Mouse (Mus musculus) heart, embryonic 13.5 days (tissue): Measurements from ENCODE around the gene Atp8a2. TPM values are rescaled to one million over a fixed set of nuclear protein-coding genes. Genes with fewer than 3 reads are reported as not detected.

Experiments used
- ATAC-seq: fragments of 200-750 bp; cut with Nextera tagmentation; 2 replicates; pipeline ENCODE4 v1.8.0; 2017; ENCODE audit warnings: moderate TSS enrichment; ENCODE audit not compliant: insufficient number of reproducible peaks, low FRiP score, low TSS enrichment; ENCODE audit errors: extremely low read depth
- H3K27ac ChIP-seq: fragments of 300-500 bp; sonication (generic); replicated peaks from 2 replicates; pipeline ENCODE4 v1.5.1; 2015; ENCODE audit warnings: moderate library complexity, mild to moderate bottlenecking, inconsistent platforms
- H3K27me3 ChIP-seq: fragments of 300-500 bp; sonication (generic); replicated peaks from 2 replicates; pipeline ENCODE4 v1.6.1; 2015; ENCODE audit warnings: mild to moderate bottlenecking, inconsistent platforms
- H3K36me3 ChIP-seq: fragments of 300-500 bp; sonication (generic); 2 replicates; pipeline ENCODE4 v1.6.1; 2015; ENCODE audit warnings: mild to moderate bottlenecking, inconsistent platforms
- H3K4me1 ChIP-seq: fragments of 300-500 bp; sonication (generic); 2 replicates; pipeline ENCODE4 v1.6.1; 2015; ENCODE audit warnings: inconsistent platforms
- H3K4me2 ChIP-seq: fragments of 300-500 bp; sonication (generic); 2 replicates; pipeline ENCODE4 v1.6.1; 2015; ENCODE audit warnings: inconsistent platforms, mild to moderate bottlenecking, moderate library complexity
- H3K4me3 ChIP-seq: fragments of 300-500 bp; sonication (generic); 2 replicates; pipeline ENCODE4 v1.5.1; 2015; ENCODE audit warnings: moderate library complexity, mild to moderate bottlenecking, inconsistent platforms
- H3K9ac ChIP-seq: fragments of 300-500 bp; sonication (generic); 2 replicates; pipeline ENCODE4 v1.6.1; 2015; ENCODE audit warnings: inconsistent platforms, mild to moderate bottlenecking, moderate library complexity
- H3K9me3 ChIP-seq: fragments of 300-500 bp; sonication (generic); 2 replicates; pipeline ENCODE4 v1.6.1; 2016; ENCODE audit warnings: inconsistent platforms
- WGBS: fragments of 180-500 bp; shearing (Covaris S2); methylation state at CpG from one replicate; pipeline ENCODE4 v1.1.7; 2015; ENCODE audit warnings: mixed read lengths; 5-methylcytosine and 5-hydroxymethylcytosine counted together
- polyA plus RNA-seq: library from polyadenylated mRNA; unstranded; fragments of >200 nt; fragmentation: Nextera tagmentation; extraction: Ambion mirVana; gene quantifications from 2 replicates; pipeline ENCODE4 v1.2.1, GENCODE M21; 2015

The Atp8a2 gene
- polyA plus RNA-seq, 1 experiment from 2014 or later = 6.7 TPM

GRCm38 (mm10) chr14:59807528-59808300, 389.3 kb downstream of the Atp8a2 start:
- Histone ChIP-seq H3K27ac (no peak overlapping the region), H3K4me2 (no peak overlapping the region), H3K36me3 (no peaks in the 10 kb centered on the region), H3K4me1 (0 out of 2 replicates have a peak, but pooled peaks cover 5% of the 10 kb centered on the region), H3K27me3 (no peaks in the 10 kb centered on the region), H3K9me3 (no peaks in the 10 kb centered on the region), H3K4me3 (no peak overlapping the region), H3K9ac (no peak overlapping the region)
- ATAC-seq = no peak
- 75% methylated on average over 7 of the region's 7 CpGs for WGBS

DNA sequence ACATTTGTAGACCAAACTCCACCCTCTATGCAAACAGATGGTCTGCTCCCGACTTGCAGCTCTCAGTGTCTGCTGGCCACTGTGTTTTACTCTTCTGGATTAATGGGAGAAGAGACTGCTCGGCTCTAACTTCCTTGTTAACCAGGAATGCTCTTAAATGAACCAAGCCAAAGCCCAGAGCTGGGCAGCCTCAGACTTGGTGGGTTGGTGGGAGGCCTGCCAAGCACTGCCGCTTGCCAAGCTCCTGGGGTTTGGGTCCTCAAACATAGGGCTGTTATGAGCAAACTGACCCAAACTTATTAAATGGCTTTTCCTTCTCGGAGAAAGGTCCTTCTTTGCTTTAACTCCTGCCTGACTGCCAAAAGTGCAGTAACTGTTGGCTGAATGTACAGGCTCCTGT, 390.1 kb downstream of the Atp8a2 start:
- ATAC-seq = no peak
- Histone ChIP-seq H3K4me1 (0 out of 2 replicates have a peak, but pooled peaks cover 5% of the 10 kb centered on the region), H3K4me2 (no peak overlapping the region), H3K27me3 (no peaks in the 10 kb centered on the region), H3K9me3 (no peaks in the 10 kb centered on the region), H3K4me3 (no peak overlapping the region), H3K36me3 (no peaks in the 10 kb centered on the region), H3K9ac (no peak overlapping the region), H3K27ac (no peak overlapping the region)
- WGBS = 50% methylated on average over 4 of the region's 4 CpGs

- 48% methylated on average over 4 of the region's 4 CpGs for WGBS
- Histone ChIP-seq H3K4me2 (no peak overlapping the region), H3K9me3 (no peaks in the 10 kb centered on the region), H3K27ac (no peak overlapping the region), H3K36me3 (no peaks in the 10 kb centered on the region), H3K9ac (no peak overlapping the region), H3K4me3 (no peak overlapping the region), H3K4me1 (0 out of 2 replicates have a peak, but pooled peaks cover 5% of the 10 kb centered on the region), H3K27me3 (no peaks in the 10 kb centered on the region)
- ATAC-seq = no peak
Observed at GRCm38 (mm10) chr14:59806159-59806558, 390.8 kb downstream of the Atp8a2 start.

- no peaks in the 10 kb centered on the region for H3K9me3 ChIP-seq
- no peak overlapping the region for H3K4me3 ChIP-seq
- 56% methylated on average over 7 of the region's 7 CpGs for WGBS
- 0 out of 2 replicates have a peak, but pooled peaks cover 5% of the 10 kb centered on the region for H3K4me1 ChIP-seq
- H3K4me2 ChIP-seq = no peak overlapping the region
- ATAC-seq = no peak
- no peak overlapping the region for H3K27ac ChIP-seq
- H3K36me3 ChIP-seq = no peaks in the 10 kb centered on the region
- no peaks in the 10 kb centered on the region for H3K27me3 ChIP-seq
- H3K9ac ChIP-seq = no peak overlapping the region
Observed at GRCm38 (mm10) chr14:59805683-59806082, 391.3 kb downstream of the Atp8a2 start.

DNA sequence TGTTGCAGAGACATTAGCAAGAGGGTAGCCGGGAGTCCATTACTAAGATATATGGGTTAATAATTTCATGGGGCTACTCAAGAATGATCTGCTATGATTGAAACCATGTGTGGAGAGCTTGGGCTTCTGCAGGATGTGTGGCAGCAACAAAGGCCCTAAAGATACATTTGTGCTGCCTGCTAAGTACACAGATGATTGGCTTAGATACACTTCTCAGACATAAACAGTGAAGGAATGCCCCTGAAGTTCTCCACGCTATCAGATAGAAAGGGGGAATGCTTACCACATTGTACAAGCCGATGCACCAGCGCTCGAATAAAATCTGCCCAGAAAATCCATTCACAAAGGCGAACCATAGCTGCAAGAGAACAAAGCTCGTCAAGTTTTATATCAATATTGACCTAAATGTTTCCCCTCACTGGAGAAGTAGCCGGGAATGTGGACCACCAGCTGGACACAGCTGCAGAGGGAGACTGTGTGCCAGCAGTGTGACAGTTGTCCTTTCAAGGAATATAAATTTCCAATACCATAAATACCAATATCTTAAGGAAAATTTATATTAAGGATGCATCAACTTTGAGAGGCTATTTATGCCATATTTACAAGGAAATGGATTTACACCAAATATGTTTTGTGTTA, 394.9 kb downstream of the Atp8a2 start:
- no peak overlapping the region for H3K9ac ChIP-seq
- H3K27me3 ChIP-seq = no peaks in the 10 kb centered on the region
- H3K27ac ChIP-seq = no peak overlapping the region
- 72% methylated on average over 8 of the region's 8 CpGs for WGBS
- H3K4me3 ChIP-seq = no peak overlapping the region
- no peak overlapping the region for H3K4me2 ChIP-seq
- no peaks in the 10 kb centered on the region for H3K36me3 ChIP-seq
- H3K4me1 ChIP-seq = 0 out of 2 replicates have a peak, but pooled peaks cover 5% of the 10 kb centered on the region
- ATAC-seq = no peak
- H3K9me3 ChIP-seq = no peaks in the 10 kb centered on the region

- no peaks in the 10 kb centered on the region for H3K4me1 ChIP-seq
- H3K9ac ChIP-seq = no peak overlapping the region
- no peak overlapping the region for H3K4me3 ChIP-seq
- no peaks in the 10 kb centered on the region for H3K9me3 ChIP-seq
- 81% methylated on average over 3 of the region's 3 CpGs for WGBS
- H3K27me3 ChIP-seq = no peaks in the 10 kb centered on the region
- H3K27ac ChIP-seq = no peak overlapping the region
- H3K4me2 ChIP-seq = no peak overlapping the region
- no peaks in the 10 kb centered on the region for H3K36me3 ChIP-seq
- no peak for ATAC-seq
Observed at GRCm38 (mm10) chr14:59799511-59799910, 397.5 kb downstream of the Atp8a2 start.

DNA sequence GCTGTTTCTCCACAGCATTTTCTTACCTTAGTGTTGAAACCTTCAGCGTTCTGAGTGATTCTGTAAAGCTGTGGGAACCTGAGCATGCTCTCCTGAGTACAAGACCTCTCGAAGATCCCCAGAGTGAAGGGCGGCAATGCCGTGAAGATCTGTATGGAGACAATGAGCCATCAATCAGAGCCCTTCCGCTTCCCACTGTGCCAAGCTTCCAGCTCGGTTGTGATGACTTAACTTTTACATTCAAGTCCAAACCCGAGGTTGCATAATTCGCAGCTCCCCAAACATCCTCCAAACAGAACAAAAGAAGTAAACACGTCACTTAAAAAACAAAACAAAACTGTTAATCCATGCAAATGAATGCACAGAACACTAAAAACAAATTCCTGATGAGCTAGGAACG, 403.1 kb downstream of the Atp8a2 start:
- Histone ChIP-seq H3K4me1 (no peaks in the 10 kb centered on the region), H3K4me2 (no peak overlapping the region), H3K4me3 (no peak overlapping the region), H3K27ac (no peak overlapping the region), H3K9me3 (no peaks in the 10 kb centered on the region), H3K36me3 (no peaks in the 10 kb centered on the region), H3K27me3 (no peaks in the 10 kb centered on the region), H3K9ac (no peak overlapping the region)
- 66% methylated on average over 10 of the region's 10 CpGs for WGBS
- no peak for ATAC-seq

GRCm38 (mm10) chr14:59783348-59784341, 413.3 kb downstream of the Atp8a2 start:
- H3K9ac ChIP-seq = no peak overlapping the region
- peaks cover 11% of the 10 kb centered on the region for H3K4me1 ChIP-seq
- H3K9me3 ChIP-seq = 0 out of 2 replicates have a peak, but pooled peaks cover 6% of the 10 kb centered on the region
- ATAC-seq = no peak
- no peak overlapping the region for H3K27ac ChIP-seq
- 69% methylated on average over 11 of the region's 11 CpGs for WGBS
- 0 out of 2 replicates have a peak, but pooled peaks cover 2% of the 10 kb centered on the region for H3K27me3 ChIP-seq
- H3K4me2 ChIP-seq = no peak overlapping the region
- no peaks in the 10 kb centered on the region for H3K36me3 ChIP-seq
- H3K4me3 ChIP-seq = no peak overlapping the region

- Histone ChIP-seq H3K4me2 (no peak overlapping the region), H3K27me3 (0 out of 2 replicates have a peak, but pooled peaks cover 2% of the 10 kb centered on the region), H3K36me3 (no peaks in the 10 kb centered on the region), H3K9ac (no peak overlapping the region), H3K4me1 (peaks cover 11% of the 10 kb centered on the region), H3K4me3 (no peak overlapping the region), H3K27ac (no peak overlapping the region), H3K9me3 (0 out of 2 replicates have a peak, but pooled peaks cover 6% of the 10 kb centered on the region)
- WGBS = 67% methylated on average over 9 of the region's 9 CpGs
- ATAC-seq = no peak
Observed at GRCm38 (mm10) chr14:59780391-59780790, 416.6 kb downstream of the Atp8a2 start.

DNA sequence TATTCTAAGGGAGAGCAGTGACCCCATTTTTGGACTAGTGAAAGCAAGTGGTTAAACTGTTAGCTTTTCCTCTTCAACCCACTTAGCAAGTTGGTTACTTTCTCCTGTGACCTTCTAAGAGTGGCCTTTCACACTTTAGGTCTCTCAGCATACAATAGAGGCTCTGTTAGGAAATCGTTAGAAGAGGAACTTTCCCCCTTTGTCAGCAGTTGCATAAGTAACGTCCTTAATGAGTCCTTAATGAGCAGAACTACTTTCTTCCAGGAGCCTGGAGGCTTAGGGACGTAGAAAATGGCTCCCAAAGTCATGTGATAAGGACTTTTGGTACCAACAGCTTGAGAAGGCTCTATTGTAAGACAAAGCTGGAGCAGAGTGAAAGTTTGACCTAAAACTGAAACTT, 434.8 kb downstream of the Atp8a2 start:
- Histone ChIP-seq H3K4me2 (no peak overlapping the region), H3K9me3 (no peaks in the 10 kb centered on the region), H3K36me3 (no peaks in the 10 kb centered on the region), H3K4me1 (no peaks in the 10 kb centered on the region), H3K27ac (no peak overlapping the region), H3K4me3 (no peak overlapping the region), H3K9ac (no peak overlapping the region), H3K27me3 (0 out of 2 replicates have a peak, but pooled peaks cover 9% of the 10 kb centered on the region)
- 56% methylated on average over 3 of the region's 3 CpGs for WGBS
- ATAC-seq = no peak
